In genomic region chr9:106287165-106287564, GRCm38 (mm10) we compare ENCODE assay signal across 14 mouse cellular contexts.
"Had no signal": no experiment of that assay in that cellular context is flagged by ENCODE, and none has a peak within 500 bp of the region (broad histone marks: within the 10 kb centered on the region; RNA-seq: fewer than 3 reads in every experiment).

No protein-coding gene starts in this region.

- ATAC-seq: intestine, embryonic 15.5 days; lung, postnatal 0 days had no signal

- H3K4me3 ChIP-seq: intestine, embryonic 15.5 days; limb, embryonic 12.5 days; stomach, embryonic 15.5 days had no signal

- H3K4me2 ChIP-seq: intestine, embryonic 15.5 days; limb, embryonic 12.5 days; stomach, embryonic 15.5 days had no signal

- H3K9ac ChIP-seq: intestine, embryonic 15.5 days; limb, embryonic 12.5 days; liver, embryonic 14.5 days; stomach, embryonic 15.5 days had no signal

- H3K9me3 ChIP-seq: intestine, embryonic 15.5 days; limb, embryonic 12.5 days; stomach, embryonic 15.5 days had no signal

- DNase-seq: kidney, adult 18-20 months; kidney, postnatal 4 days; liver; lung, adult 2 months; lung, postnatal 36 days; midbrain, embryonic 14.5 days; right cerebral cortex, postnatal 14 days; thymus, adult 2 months; thymus, postnatal 36 days had no signal

- H3K27me3 ChIP-seq: intestine, embryonic 15.5 days; limb, embryonic 12.5 days; stomach, embryonic 15.5 days had no signal

- H3K27ac ChIP-seq: intestine, embryonic 15.5 days; limb, embryonic 12.5 days; liver, embryonic 14.5 days; stomach, embryonic 15.5 days had no signal
